Mouse (Mus musculus) heart, adult 11 months (tissue): ENCODE measurements at regions not wholly inside any gene's neighbourhood (a gene's known extent, or its start where the extent isn't known, plus 50 kb on each side); places are given as distances from the start of the nearest gene placed in this dataset.

Source experiments
- DNase-seq: peaks from one replicate; pipeline ENCODE4 v3.0.0; 2022

GRCm38 (mm10) chr16:30880682-30881081 lies 200.6 kb downstream of the Xxylt1 start:
- DNase-seq, result no peak

- DNase-seq, result peak; percentile 79
These were observed 200.0 kb downstream of the Xxylt1 start for GRCm38 (mm10) chr16:30881186-30881585.

GRCm38 (mm10) chr16:30883490-30884188 lies 197.6 kb downstream of the Xxylt1 start:
- peak; percentile 83 for DNase-seq

GRCm38 (mm10) chr16:30884189-30884551 lies 197.1 kb downstream of the Xxylt1 start:
- peak; percentile 81 for DNase-seq

- DNase-seq, result no peak
These were observed 194.2 kb downstream of the Xxylt1 start for GRCm38 (mm10) chr16:30886982-30887381.

GRCm38 (mm10) chr16:30887536-30887935 lies 193.7 kb downstream of the Xxylt1 start:
- peak; percentile 75 for DNase-seq

GRCm38 (mm10) chr16:30888556-30889323 lies 192.5 kb downstream of the Xxylt1 start:
- DNase-seq, result peak; percentile 76

GRCm38 (mm10) chr16:30892606-30893005 lies 188.6 kb downstream of the Xxylt1 start:
- peak; percentile 75 for DNase-seq

GRCm38 (mm10) chr16:30894086-30894485 lies 187.1 kb downstream of the Xxylt1 start:
- peak; percentile 49 for DNase-seq

GRCm38 (mm10) chr16:30895021-30895420 lies 186.2 kb downstream of the Xxylt1 start:
- peak; percentile 68 for DNase-seq

GRCm38 (mm10) chr16:30897371-30897770 lies 183.9 kb downstream of the Xxylt1 start:
- DNase-seq, result peak; percentile 51

GRCm38 (mm10) chr16:30900121-30900520 lies 181.1 kb downstream of the Xxylt1 start:
- DNase-seq, result peak; percentile 53

- DNase-seq, result peak; percentile 54
These were observed 179.9 kb downstream of the Xxylt1 start for GRCm38 (mm10) chr16:30901309-30901708.
